Mouse (Mus musculus) embryonic facial prominence, embryonic 12.5 days (tissue): ENCODE data around the gene Actc1. TPM values are rescaled to one million over a fixed set of nuclear protein-coding genes. Genes with fewer than 3 reads are reported as not detected.

Experiments used
- ATAC-seq: fragments of 200-750 bp; cut with Nextera tagmentation; 2 replicates; pipeline ENCODE4 v1.8.0; 2017; ENCODE audit not compliant: insufficient number of reproducible peaks, insufficient read depth, low FRiP score, low TSS enrichment
- H3K27ac ChIP-seq: fragments of 300-500 bp; sonication (generic); 2 replicates; pipeline ENCODE4 v1.5.1; 2016; ENCODE audit warnings: mild to moderate bottlenecking
- H3K27me3 ChIP-seq: fragments of 300-500 bp; sonication (generic); 2 replicates; pipeline ENCODE4 v1.6.1; 2016; ENCODE audit warnings: mild to moderate bottlenecking, moderate library complexity
- H3K36me3 ChIP-seq: fragments of 300-500 bp; sonication (generic); 2 replicates; pipeline ENCODE4 v1.6.1; 2016; ENCODE audit warnings: mild to moderate bottlenecking
- H3K4me1 ChIP-seq: fragments of 300-500 bp; sonication (generic); 2 replicates; pipeline ENCODE4 v1.6.1; 2016
- H3K4me2 ChIP-seq: fragments of 300-500 bp; sonication (generic); replicated peaks from 2 replicates; pipeline ENCODE4 v1.6.1; 2016; ENCODE audit warnings: mild to moderate bottlenecking, moderate library complexity
- H3K4me3 ChIP-seq: fragments of 300-500 bp; sonication (generic); 2 replicates; pipeline ENCODE4 v1.5.1; 2016; ENCODE audit warnings: mild to moderate bottlenecking
- H3K9ac ChIP-seq: fragments of 300-500 bp; sonication (generic); 2 replicates; pipeline ENCODE4 v1.6.1; 2016; ENCODE audit warnings: mild to moderate bottlenecking, moderate library complexity
- H3K9me3 ChIP-seq: fragments of 300-500 bp; sonication (generic); 2 replicates; pipeline ENCODE4 v1.6.1; 2016; ENCODE audit warnings: mild to moderate bottlenecking, moderate library complexity
- whole genome bisulfite sequencing: fragments of 180-500 bp; shearing (Covaris S2); methylation state at CpG from one replicate; pipeline ENCODE4 v1.1.7; 2016; 5-methylcytosine and 5-hydroxymethylcytosine counted together
- polyA plus RNA-seq: library from polyadenylated mRNA; unstranded; fragments of >200 nt; fragmentation: Nextera tagmentation; extraction: Ambion mirVana; gene quantifications from 2 replicates; pipeline ENCODE4 v1.2.1, GENCODE M21; 2016

The Actc1 gene
- polyA plus RNA-seq, 1 experiment from 2014 or later = 260 TPM

GRCm38 (mm10) chr2:114071876-114072275, 18.5 kb upstream of the Actc1 start:
- WGBS = 80% methylated on average over 2 of the region's 2 CpGs
- no peaks in the 10 kb centered on the region for H3K9me3 ChIP-seq
- no peak overlapping the region for H3K9ac ChIP-seq
- no peaks in the 10 kb centered on the region for H3K4me1 ChIP-seq
- no peak overlapping the region for H3K27ac ChIP-seq
- H3K27me3 ChIP-seq = no peaks in the 10 kb centered on the region
- H3K4me2 ChIP-seq = no peak overlapping the region
- no peaks in the 10 kb centered on the region for H3K36me3 ChIP-seq
- H3K4me3 ChIP-seq = no peak overlapping the region
- ATAC-seq = no peak

GRCm38 (mm10) chr2:114066226-114066625, 12.9 kb upstream of the Actc1 start:
- no peak overlapping the region for H3K27ac ChIP-seq

GRCm38 (mm10) chr2:114064004-114064403, 10.7 kb upstream of the Actc1 start:
- H3K27me3 ChIP-seq = no peaks in the 10 kb centered on the region
- no peak overlapping the region for H3K9ac ChIP-seq
- no peaks in the 10 kb centered on the region for H3K4me1 ChIP-seq
- no peaks in the 10 kb centered on the region for H3K36me3 ChIP-seq
- no peak overlapping the region for H3K27ac ChIP-seq
- H3K4me2 ChIP-seq = no peak overlapping the region
- H3K9me3 ChIP-seq = no peaks in the 10 kb centered on the region
- no peak overlapping the region for H3K4me3 ChIP-seq
- WGBS = 68% methylated on average over 2 of the region's 2 CpGs
- no peak for ATAC-seq

More at GRCm38 (mm10) chr2:114066226-114066625, 12.9 kb upstream of the Actc1 start:
- WGBS = 70% methylated on average over 3 of the region's 3 CpGs
- no peak overlapping the region for H3K9ac ChIP-seq
- H3K4me3 ChIP-seq = no peak overlapping the region
- H3K4me1 ChIP-seq = no peaks in the 10 kb centered on the region
- no peaks in the 10 kb centered on the region for H3K27me3 ChIP-seq
- no peak overlapping the region for H3K4me2 ChIP-seq
- H3K9me3 ChIP-seq = no peaks in the 10 kb centered on the region
- no peak for ATAC-seq
- no peaks in the 10 kb centered on the region for H3K36me3 ChIP-seq

- 42% methylated on average over 6 of the region's 6 CpGs for WGBS
- Histone ChIP-seq H3K4me1 (peaks cover 7% of the 10 kb centered on the region), H3K27ac (no peak overlapping the region), H3K4me3 (no peak overlapping the region), H3K9me3 (no peaks in the 10 kb centered on the region), H3K4me2 (no peak overlapping the region), H3K9ac (no peak overlapping the region), H3K36me3 (no peaks in the 10 kb centered on the region), H3K27me3 (no peaks in the 10 kb centered on the region)
- no peak for ATAC-seq
Observed at GRCm38 (mm10) chr2:114060071-114060591, 6.8 kb upstream of the Actc1 start.

- no peaks in the 10 kb centered on the region for H3K27me3 ChIP-seq
- no peaks in the 10 kb centered on the region for H3K36me3 ChIP-seq
- H3K4me3 ChIP-seq = no peak overlapping the region
- peaks cover 7% of the 10 kb centered on the region for H3K4me1 ChIP-seq
- no peak overlapping the region for H3K27ac ChIP-seq
- H3K9ac ChIP-seq = no peak overlapping the region
- ATAC-seq = no peak
- 89% methylated on average over 1 of the region's 1 CpGs for WGBS
- no peaks in the 10 kb centered on the region for H3K9me3 ChIP-seq
- H3K4me2 ChIP-seq = no peak overlapping the region
Observed at GRCm38 (mm10) chr2:114059608-114060007, 6.3 kb upstream of the Actc1 start.

- no peak overlapping the region for H3K9ac ChIP-seq
- peaks cover 7% of the 10 kb centered on the region for H3K4me1 ChIP-seq
- H3K36me3 ChIP-seq = no peaks in the 10 kb centered on the region
- no peak for ATAC-seq
- no peak overlapping the region for H3K27ac ChIP-seq
- no peak overlapping the region for H3K4me3 ChIP-seq
- H3K9me3 ChIP-seq = no peaks in the 10 kb centered on the region
- 89% methylated on average over 10 of the region's 10 CpGs for WGBS
- H3K27me3 ChIP-seq = no peaks in the 10 kb centered on the region
- no peak overlapping the region for H3K4me2 ChIP-seq
Observed at GRCm38 (mm10) chr2:114058226-114058796, 5.0 kb upstream of the Actc1 start.

- 22% methylated on average over 10 of the region's 10 CpGs for WGBS
- Histone ChIP-seq H3K27ac (no peak overlapping the region), H3K27me3 (no peaks in the 10 kb centered on the region), H3K4me1 (peaks cover 10% of the 10 kb centered on the region), H3K36me3 (no peaks in the 10 kb centered on the region), H3K4me2 (no peak overlapping the region), H3K9ac (no peak overlapping the region), H3K4me3 (no peak overlapping the region), H3K9me3 (no peaks in the 10 kb centered on the region)
- peak; percentile 80; the same call in 1 of the 2 replicates for ATAC-seq
Observed at GRCm38 (mm10) chr2:114057303-114057853, 4.0 kb upstream of the Actc1 start.

- Histone ChIP-seq H3K9ac (no peak overlapping the region), H3K27ac (no peak overlapping the region), H3K4me3 (no peak overlapping the region), H3K4me2 (no peak overlapping the region), H3K36me3 (no peaks in the 10 kb centered on the region), H3K4me1 (peaks cover 10% of the 10 kb centered on the region), H3K9me3 (no peaks in the 10 kb centered on the region), H3K27me3 (no peaks in the 10 kb centered on the region)
- WGBS = 89% methylated on average over 4 of the region's 4 CpGs
- no peak for ATAC-seq
Observed at GRCm38 (mm10) chr2:114054129-114054528, 781 bp upstream of the Actc1 start.

GRCm38 (mm10) chr2:114051871-114052241, 1.5 kb downstream of the Actc1 start:
- Histone ChIP-seq H3K36me3 (no peaks in the 10 kb centered on the region), H3K27me3 (no peaks in the 10 kb centered on the region), H3K4me2 (no peak overlapping the region), H3K9me3 (no peaks in the 10 kb centered on the region), H3K9ac (no peak overlapping the region), H3K4me3 (no peak overlapping the region), H3K27ac (no peak overlapping the region), H3K4me1 (peaks cover 3% of the 10 kb centered on the region; the same call in 1 of the 2 replicates)
- WGBS = 92% methylated on average over 14 of the region's 14 CpGs
- ATAC-seq = no peak

GRCm38 (mm10) chr2:114051111-114051870, 2.1 kb downstream of the Actc1 start:
- no peak overlapping the region for H3K4me3 ChIP-seq
- H3K9ac ChIP-seq = no peak overlapping the region
- WGBS = 94% methylated on average over 7 of the region's 7 CpGs

GRCm38 (mm10) chr2:114050150-114050549, 3.2 kb downstream of the Actc1 start:
- no peaks in the 10 kb centered on the region for H3K36me3 ChIP-seq
- 92% methylated on average over 7 of the region's 7 CpGs for WGBS
- no peak for ATAC-seq
- H3K9me3 ChIP-seq = no peaks in the 10 kb centered on the region
- H3K27me3 ChIP-seq = no peaks in the 10 kb centered on the region
- no peak overlapping the region for H3K4me2 ChIP-seq
- peaks cover 3% of the 10 kb centered on the region; the same call in 1 of the 2 replicates for H3K4me1 ChIP-seq
- no peak overlapping the region for H3K27ac ChIP-seq
- H3K4me3 ChIP-seq = no peak overlapping the region
- no peak overlapping the region for H3K9ac ChIP-seq

More at GRCm38 (mm10) chr2:114051111-114051870, 2.1 kb downstream of the Actc1 start:
- no peaks in the 10 kb centered on the region for H3K36me3 ChIP-seq
- H3K4me1 ChIP-seq = peaks cover 3% of the 10 kb centered on the region; the same call in 1 of the 2 replicates
- no peak for ATAC-seq
- no peaks in the 10 kb centered on the region for H3K9me3 ChIP-seq
- no peak overlapping the region for H3K4me2 ChIP-seq
- H3K27ac ChIP-seq = no peak overlapping the region
- no peaks in the 10 kb centered on the region for H3K27me3 ChIP-seq

GRCm38 (mm10) chr2:114049372-114049771, 4.0 kb downstream of the Actc1 start:
- WGBS = 92% methylated on average over 7 of the region's 7 CpGs

More at GRCm38 (mm10) chr2:114049372-114049771, 4.0 kb downstream of the Actc1 start:
- H3K4me1 ChIP-seq = peaks cover 3% of the 10 kb centered on the region; the same call in 1 of the 2 replicates
- H3K4me3 ChIP-seq = no peak overlapping the region
- ATAC-seq = no peak
- no peaks in the 10 kb centered on the region for H3K9me3 ChIP-seq
- no peak overlapping the region for H3K27ac ChIP-seq
- H3K27me3 ChIP-seq = no peaks in the 10 kb centered on the region
- H3K4me2 ChIP-seq = no peak overlapping the region
- H3K36me3 ChIP-seq = no peaks in the 10 kb centered on the region
- H3K9ac ChIP-seq = no peak overlapping the region
